Mouse (Mus musculus): Measurements from ENCODE around the gene Pitx3. TPM values are rescaled to one million over a fixed set of nuclear protein-coding genes. Genes with fewer than 3 reads are reported as not detected.

Gene Pitx3
- not detected for total RNA-seq (2023)

GRCm38 (mm10) chr19:46147511-46148371 is at the start of gene Pitx3:
Pitx3 (minus strand) TSS chr19:46148326.

GRCm38 (mm10) chr19:46152127-46152803 is 4.1 kb upstream of the Pitx3 start, which contains the start of gene Gbf1:
Gbf1 (plus strand) TSS chr19:46152509.

GRCm38 (mm10) chr19:46131694-46132525 is 16.2 kb downstream of the Pitx3 start, which contains the start of gene Elovl3:
Elovl3 (plus strand) TSS chr19:46131897.

Other genes with a start within 250 kb of the Pitx3 start
- gene Armh3, start 149.8 kb downstream of the Pitx3 start, total RNA-seq (2023), result 10 to 100 TPM; 20.7 to 26.2 TPM
- 10 to 100 TPM in 1 of 2 experiments, 1 to 10 TPM in 1; 9.2 to 10.5 TPM for gene Hps6, start 144.8 kb downstream of the Pitx3 start, total RNA-seq (2023)
- gene Pprc1, start 103.4 kb downstream of the Pitx3 start, total RNA-seq (2023), result 100 to 1,000 TPM; 112 to 123 TPM
- gene Ldb1, start 103.1 kb downstream of the Pitx3 start, total RNA-seq (2023), result 100 to 1,000 TPM; 360 to 379 TPM
- gene Nolc1, start 72.5 kb downstream of the Pitx3 start, total RNA-seq (2023), result 10 to 100 TPM; 75.6 to 81.5 TPM
- gene Elovl3, start 16.4 kb downstream of the Pitx3 start, total RNA-seq (2023), result not detected
- 10 to 100 TPM; 87.0 to 91.4 TPM for gene Gbf1, start 4.2 kb upstream of the Pitx3 start, total RNA-seq (2023)
- gene Nfkb2, start 156.0 kb upstream of the Pitx3 start, total RNA-seq (2023), result 10 to 100 TPM; 68.7 to 78.2 TPM
- 1 to 10 TPM in 1 of 2 experiments, under 1 TPM in 1; 0.30 to 1.3 TPM for gene Psd, start 178.8 kb upstream of the Pitx3 start, total RNA-seq (2023)
- 1 to 10 TPM; 4.3 TPM for gene Fbxl15, start 179.9 kb upstream of the Pitx3 start, total RNA-seq (2023)
- 10 to 100 TPM; 27.9 to 34.0 TPM for gene Cuedc2, start 190.4 kb upstream of the Pitx3 start, total RNA-seq (2023)
- 1 to 10 TPM; 2.8 to 8.9 TPM for gene Mfsd13a, start 192.8 kb upstream of the Pitx3 start, total RNA-seq (2023)
- gene 2310034G01Rik, start 202.0 kb upstream of the Pitx3 start, total RNA-seq (2023), result not detected
- 100 to 1,000 TPM; 104 to 112 TPM for gene Actr1a, start 247.4 kb upstream of the Pitx3 start, total RNA-seq (2023)
- gene Sufu, start 248.6 kb upstream of the Pitx3 start, total RNA-seq (2023), result 10 to 100 TPM; 37.4 to 38.4 TPM

Data from T-cell, adult 66 days (primary cell).